Mouse (Mus musculus) lung, embryonic 15.5 days (tissue): ENCODE results near the gene Ralgds. TPM values are rescaled to one million over a fixed set of nuclear protein-coding genes. Genes with fewer than 3 reads are reported as not detected.

Experiments
- ATAC-seq: fragments of 200-750 bp; cut with Nextera tagmentation; 2 replicates; pipeline ENCODE4 v1.8.0; 2017; ENCODE audit warnings: moderate number of reproducible peaks, borderline replicate concordance; ENCODE audit not compliant: low FRiP score, low TSS enrichment; ENCODE audit errors: extremely low read depth
- H3K27ac ChIP-seq: fragments of 300-500 bp; sonication (generic); 2 replicates; pipeline ENCODE4 v1.5.1; 2015; ENCODE audit warnings: moderate library complexity, mild to moderate bottlenecking, inconsistent platforms
- H3K27me3 ChIP-seq: fragments of 300-500 bp; sonication (generic); 2 replicates; pipeline ENCODE4 v1.6.1; 2015; ENCODE audit warnings: inconsistent platforms
- H3K36me3 ChIP-seq: fragments of 300-500 bp; sonication (generic); 2 replicates; pipeline ENCODE4 v1.6.1; 2015; ENCODE audit warnings: inconsistent platforms
- H3K4me1 ChIP-seq: fragments of 300-500 bp; sonication (generic); 2 replicates; pipeline ENCODE4 v1.6.1; 2015; ENCODE audit warnings: inconsistent platforms
- H3K4me2 ChIP-seq: fragments of 300-500 bp; sonication (generic); 2 replicates; pipeline ENCODE4 v1.6.1; 2015; ENCODE audit warnings: inconsistent platforms, mild to moderate bottlenecking, moderate library complexity
- H3K4me3 ChIP-seq: fragments of 300-500 bp; sonication (generic); 2 replicates; pipeline ENCODE4 v1.5.1; 2015; ENCODE audit warnings: mild to moderate bottlenecking, inconsistent platforms
- H3K9ac ChIP-seq: fragments of 300-500 bp; sonication (generic); 2 replicates; pipeline ENCODE4 v1.6.1; 2015; ENCODE audit warnings: inconsistent platforms
- H3K9me3 ChIP-seq: fragments of 300-500 bp; sonication (generic); 2 replicates; pipeline ENCODE4 v1.6.1; 2016; ENCODE audit warnings: inconsistent platforms
- WGBS: fragments of 180-500 bp; shearing (Covaris S2); methylation state at CpG from one replicate; pipeline ENCODE4 v1.1.7; 2015; 5-methylcytosine and 5-hydroxymethylcytosine counted together
- polyA plus RNA-seq: library from polyadenylated mRNA; unstranded; fragments of >200 nt; fragmentation: Nextera tagmentation; extraction: Ambion mirVana; gene quantifications from 2 replicates; pipeline ENCODE4 v1.2.1, GENCODE M21; 2015

The Ralgds gene
- polyA plus RNA-seq, 1 experiment from 2014 or later: 30.9 TPM

DNA sequence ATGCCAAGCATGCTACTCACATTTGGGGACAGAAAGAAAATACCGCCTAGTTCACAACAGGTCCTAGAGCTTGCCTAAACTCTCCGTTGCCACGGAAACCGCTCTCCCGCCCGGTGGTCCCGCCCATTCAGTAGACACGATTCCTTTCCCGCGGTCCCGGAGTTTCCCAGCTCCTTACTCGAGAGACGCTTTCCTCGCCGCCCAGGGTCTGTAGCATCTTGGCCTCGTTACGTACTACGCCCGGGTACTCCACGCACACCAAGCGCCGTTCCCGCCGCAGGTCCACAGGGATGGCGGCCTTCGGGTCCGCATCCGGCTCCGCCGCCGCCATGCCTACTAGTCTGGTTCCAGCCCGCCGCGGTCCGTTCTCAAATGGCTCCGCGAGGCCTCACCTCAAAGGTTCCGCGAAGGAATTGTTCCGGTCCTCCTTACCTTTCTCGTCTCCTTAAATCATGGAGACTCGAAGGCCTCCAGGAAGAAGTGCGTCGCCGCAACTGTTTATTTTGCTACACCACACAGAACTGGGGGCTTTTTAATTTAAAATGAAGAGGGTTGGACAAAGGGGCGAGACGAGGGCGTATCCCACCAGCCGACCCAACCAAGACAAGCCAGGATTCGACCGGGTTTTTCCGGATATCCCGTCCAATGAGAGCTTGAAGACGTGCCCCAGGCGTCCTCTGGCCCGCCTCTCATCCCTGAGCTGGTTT lies 69.9 kb downstream of the Ralgds start:
- Histone ChIP-seq H3K4me3 (peak overlapping the region; percentile 80), H3K4me2 (peak overlapping the region; percentile 69), H3K36me3 (peaks cover 25% of the 10 kb centered on the region), H3K9ac (peak overlapping the region; percentile 68), H3K9me3 (no peaks in the 10 kb centered on the region), H3K4me1 (peaks cover 24% of the 10 kb centered on the region; the same call in 1 of the 2 replicates), H3K27ac (peak overlapping the region; percentile 91), H3K27me3 (no peaks in the 10 kb centered on the region)
- peak; percentile 94 for ATAC-seq
- WGBS: under 1% methylated on average over 56 of the region's 56 CpGs

GRCm38 (mm10) chr2:28583651-28584050 lies 70.7 kb downstream of the Ralgds start, which contains the start of gene Gtf3c5:
Gene Gtf3c5, minus strand, starts transcription at chr2:28583751.
- peak within 1 kb of the TSS; percentile 91 for H3K27ac ChIP-seq
- peak within 1 kb of the TSS; percentile 80 for H3K4me3 ChIP-seq
- H3K36me3 ChIP-seq: peaks cover 17% of the 10 kb centered on the region; the same call in 1 of the 2 replicates
- H3K9me3 ChIP-seq: no peaks in the 10 kb centered on the region
- peak within 1 kb of the TSS; percentile 68 for H3K9ac ChIP-seq
- WGBS: 72% methylated on average over 9 of the region's 9 CpGs
- H3K4me2 ChIP-seq: peak within 1 kb of the TSS; percentile 69
- ATAC-seq: no peak
- H3K27me3 ChIP-seq: no peaks in the 10 kb centered on the region
- peaks cover 17% of the 10 kb centered on the region; the same call in 1 of the 2 replicates for H3K4me1 ChIP-seq

DNA sequence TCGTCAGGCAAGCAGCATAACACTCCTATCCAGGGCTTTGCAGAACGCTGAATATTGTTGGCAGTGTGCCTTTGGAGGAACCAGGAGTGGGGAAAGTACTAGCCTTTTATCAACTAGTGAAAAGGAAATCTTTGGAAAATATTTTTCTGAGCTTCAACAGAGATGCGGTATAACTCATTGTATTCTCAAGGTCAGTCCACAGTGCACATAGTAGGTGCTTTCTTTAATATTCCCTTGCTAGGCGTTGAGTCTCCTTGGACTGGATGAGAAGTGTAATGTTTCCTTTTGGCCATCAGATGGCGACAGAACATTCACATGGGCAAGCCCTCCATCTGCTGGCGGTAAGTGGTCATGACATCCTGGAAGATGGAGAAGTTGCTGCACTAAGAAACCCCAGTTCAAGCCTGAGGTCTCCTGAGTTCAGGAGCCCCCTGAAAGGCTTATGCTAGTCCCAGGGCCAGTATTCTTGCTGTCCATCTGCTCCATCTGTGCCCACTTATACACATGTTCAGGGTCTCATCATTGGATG lies 72.2 kb downstream of the Ralgds start:
- no peaks in the 10 kb centered on the region for H3K9me3 ChIP-seq
- H3K27ac ChIP-seq: no peak overlapping the region
- peaks cover 17% of the 10 kb centered on the region; the same call in 1 of the 2 replicates for H3K4me1 ChIP-seq
- no peak for ATAC-seq
- H3K4me3 ChIP-seq: no peak overlapping the region
- no peak overlapping the region for H3K4me2 ChIP-seq
- H3K27me3 ChIP-seq: no peaks in the 10 kb centered on the region
- WGBS: 17% methylated on average over 6 of the region's 6 CpGs
- 0 out of 2 replicates have a peak, but pooled peaks cover 7% of the 10 kb centered on the region for H3K36me3 ChIP-seq
- no peak overlapping the region for H3K9ac ChIP-seq

- 37% methylated on average over 2 of the region's 2 CpGs for WGBS
These were observed 72.8 kb downstream of the Ralgds start for GRCm38 (mm10) chr2:28585730-28586129.

GRCm38 (mm10) chr2:28588574-28588973 lies 75.6 kb downstream of the Ralgds start:
- Histone ChIP-seq H3K27ac (no peak overlapping the region), H3K4me1 (peaks cover 2% of the 10 kb centered on the region; the same call in 1 of the 2 replicates), H3K4me3 (no peak overlapping the region), H3K9me3 (no peaks in the 10 kb centered on the region), H3K27me3 (no peaks in the 10 kb centered on the region), H3K4me2 (no peak overlapping the region), H3K36me3 (no peaks in the 10 kb centered on the region), H3K9ac (no peak overlapping the region)
- ATAC-seq: no peak
- WGBS: 39% methylated on average over 1 of the region's 1 CpGs

More at GRCm38 (mm10) chr2:28585730-28586129, 72.8 kb downstream of the Ralgds start:
- Histone ChIP-seq H3K9me3 (no peaks in the 10 kb centered on the region), H3K4me2 (no peak overlapping the region), H3K27ac (no peak overlapping the region), H3K9ac (no peak overlapping the region), H3K36me3 (0 out of 2 replicates have a peak, but pooled peaks cover 4% of the 10 kb centered on the region), H3K4me1 (peaks cover 17% of the 10 kb centered on the region; the same call in 1 of the 2 replicates), H3K27me3 (no peaks in the 10 kb centered on the region), H3K4me3 (no peak overlapping the region)
- no peak for ATAC-seq

- no peak overlapping the region for H3K9ac ChIP-seq
- H3K27ac ChIP-seq: no peak overlapping the region
- H3K9me3 ChIP-seq: no peaks in the 10 kb centered on the region
- H3K27me3 ChIP-seq: no peaks in the 10 kb centered on the region
- no peaks in the 10 kb centered on the region for H3K36me3 ChIP-seq
- ATAC-seq: no peak
- no peak overlapping the region for H3K4me3 ChIP-seq
- H3K4me1 ChIP-seq: no peaks in the 10 kb centered on the region
- 77% methylated on average over 2 of the region's 2 CpGs for WGBS
- no peak overlapping the region for H3K4me2 ChIP-seq
These were observed 78.6 kb downstream of the Ralgds start for GRCm38 (mm10) chr2:28591479-28591878.

DNA sequence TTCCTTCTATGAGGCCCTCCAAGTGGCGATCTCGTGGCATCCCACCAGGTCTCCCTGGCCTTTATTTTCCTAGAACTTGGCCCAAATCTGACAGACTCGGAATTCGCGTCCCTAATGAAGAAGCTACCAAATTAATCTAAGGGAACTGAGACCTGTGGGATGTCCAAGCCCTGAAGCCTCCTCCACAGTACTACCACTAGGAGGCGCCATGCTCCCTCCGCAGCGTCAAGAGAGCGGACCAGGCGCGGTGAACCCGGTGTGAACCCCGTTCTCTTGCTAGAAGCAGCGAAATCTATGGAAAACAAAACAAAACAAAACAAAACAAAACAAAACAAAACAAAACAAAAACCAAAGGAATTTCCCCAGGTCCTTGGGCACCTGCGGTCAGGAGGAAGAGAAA lies 79.9 kb downstream of the Ralgds start:
- H3K36me3 ChIP-seq: no peaks in the 10 kb centered on the region
- H3K9ac ChIP-seq: no peak overlapping the region
- H3K9me3 ChIP-seq: no peaks in the 10 kb centered on the region
- H3K27ac ChIP-seq: no peak overlapping the region
- H3K27me3 ChIP-seq: no peaks in the 10 kb centered on the region
- 8% methylated on average over 15 of the region's 15 CpGs for WGBS
- peak overlapping the region; percentile 39; the same call in 1 of the 2 replicates for H3K4me2 ChIP-seq
- no peaks in the 10 kb centered on the region for H3K4me1 ChIP-seq
- H3K4me3 ChIP-seq: no peak overlapping the region
- no peak for ATAC-seq

GRCm38 (mm10) chr2:28596021-28596420 lies 83.1 kb downstream of the Ralgds start:
- no peak overlapping the region for H3K27ac ChIP-seq
- 64% methylated on average over 7 of the region's 7 CpGs for WGBS
- H3K9ac ChIP-seq: no peak overlapping the region

DNA sequence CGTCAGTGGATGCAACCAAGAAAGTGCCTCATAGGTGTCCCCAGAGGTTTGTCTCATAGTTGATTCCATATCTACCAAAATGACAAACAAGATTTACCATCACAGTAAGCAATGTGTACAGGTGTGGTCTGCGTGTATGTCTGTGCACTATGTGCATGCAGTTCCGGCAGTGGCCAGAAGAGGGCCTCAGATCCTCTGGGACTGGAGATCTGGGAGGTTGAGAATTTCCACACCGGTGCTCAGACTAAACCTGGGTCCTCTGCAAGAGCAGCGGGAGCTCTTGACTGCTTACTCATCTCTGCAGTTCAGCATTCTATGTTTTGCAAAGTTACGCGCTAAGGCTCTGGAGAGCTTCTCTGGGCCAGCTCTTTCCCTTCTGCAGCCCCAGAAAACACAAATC lies 84.1 kb downstream of the Ralgds start:
- H3K9ac ChIP-seq: no peak overlapping the region
- H3K4me2 ChIP-seq: no peak overlapping the region
- 84% methylated on average over 7 of the region's 7 CpGs for WGBS
- H3K4me3 ChIP-seq: no peak overlapping the region
- H3K4me1 ChIP-seq: no peaks in the 10 kb centered on the region
- H3K36me3 ChIP-seq: no peaks in the 10 kb centered on the region
- no peaks in the 10 kb centered on the region for H3K27me3 ChIP-seq
- no peaks in the 10 kb centered on the region for H3K9me3 ChIP-seq
- H3K27ac ChIP-seq: no peak overlapping the region
- ATAC-seq: no peak

More at GRCm38 (mm10) chr2:28596021-28596420, 83.1 kb downstream of the Ralgds start:
- Histone ChIP-seq H3K9me3 (no peaks in the 10 kb centered on the region), H3K27me3 (no peaks in the 10 kb centered on the region), H3K4me3 (no peak overlapping the region), H3K4me2 (no peak overlapping the region), H3K36me3 (no peaks in the 10 kb centered on the region), H3K4me1 (no peaks in the 10 kb centered on the region)
- ATAC-seq: no peak

GRCm38 (mm10) chr2:28597733-28598547 lies 85.0 kb downstream of the Ralgds start:
- peak; percentile 60; the same call in 1 of the 2 replicates for ATAC-seq
- no peak overlapping the region for H3K4me2 ChIP-seq
- H3K27me3 ChIP-seq: no peaks in the 10 kb centered on the region
- H3K9me3 ChIP-seq: no peaks in the 10 kb centered on the region
- H3K4me1 ChIP-seq: no peaks in the 10 kb centered on the region
- 62% methylated on average over 7 of the region's 7 CpGs for WGBS
- H3K9ac ChIP-seq: no peak overlapping the region
- H3K27ac ChIP-seq: no peak overlapping the region
- no peaks in the 10 kb centered on the region for H3K36me3 ChIP-seq
- H3K4me3 ChIP-seq: no peak overlapping the region

DNA sequence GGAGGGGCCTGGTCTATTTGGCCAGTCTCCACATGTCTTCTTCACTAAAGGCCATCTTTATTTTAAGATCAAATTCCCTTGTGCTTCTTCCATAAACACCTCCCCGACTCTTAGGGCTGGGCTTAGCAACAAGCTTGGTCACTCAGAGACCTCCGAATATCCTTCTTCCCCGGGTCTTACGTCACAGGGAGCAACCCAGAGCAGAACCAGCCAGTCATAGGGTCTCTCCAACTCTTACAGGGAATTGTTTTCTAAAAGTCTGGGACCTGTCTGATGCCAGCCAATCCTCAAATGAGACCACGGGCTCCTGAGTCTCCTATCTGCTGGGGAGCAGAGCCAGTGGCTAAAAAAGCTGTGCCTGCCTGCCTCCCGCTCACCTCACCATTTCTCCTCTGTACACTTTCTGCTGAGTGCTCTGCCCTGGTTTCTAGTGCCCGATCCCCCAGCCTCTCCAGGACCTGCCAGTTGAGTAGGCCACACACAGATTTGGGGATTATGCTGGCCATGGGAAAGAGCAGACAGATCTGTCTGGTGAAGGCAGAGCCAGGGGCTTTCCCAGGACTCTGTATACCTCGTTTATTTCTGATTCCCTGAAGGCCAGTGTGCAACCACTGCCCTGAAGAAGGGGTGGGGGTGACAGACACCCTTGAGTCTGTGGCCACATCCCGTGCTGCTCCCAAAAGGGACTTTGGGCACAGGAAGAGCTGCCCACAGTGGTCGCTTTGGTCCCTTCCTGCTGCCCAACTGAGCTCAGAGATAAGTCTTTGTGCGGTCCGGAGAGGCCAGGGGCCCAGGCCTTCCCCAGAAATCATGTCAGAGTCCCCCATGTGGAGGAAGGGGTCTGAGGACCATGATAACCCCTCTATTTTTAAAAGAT lies 86.0 kb downstream of the Ralgds start:
- no peaks in the 10 kb centered on the region for H3K36me3 ChIP-seq
- 53% methylated on average over 12 of the region's 12 CpGs for WGBS
- no peaks in the 10 kb centered on the region for H3K9me3 ChIP-seq
- H3K9ac ChIP-seq: no peak overlapping the region
- H3K4me3 ChIP-seq: no peak overlapping the region
- no peak for ATAC-seq
- H3K27me3 ChIP-seq: no peaks in the 10 kb centered on the region
- no peaks in the 10 kb centered on the region for H3K4me1 ChIP-seq
- no peak overlapping the region for H3K27ac ChIP-seq
- no peak overlapping the region for H3K4me2 ChIP-seq
